Mouse (Mus musculus): Measurements from ENCODE around the gene Klk6.

- TF ChIP-seq CTCF (IDR thresholded peaks at IDR 0.05; ENCODE audit: low read depth) (no peak), EP300 (IDR thresholded peaks at IDR 0.05; ENCODE audit: low read depth) (no peak)
Observed at GRCm38 (mm10) chr7:43880912-43881311, 56.6 kb downstream of the Klk6 start, which contains the start of gene Klk4.
